Mouse (Mus musculus) heart, adult 9 months (tissue): ENCODE results near the gene Ror1.

Experiments
- DNase-seq, 2 experiments: peaks; one replicate each; pipeline ENCODE4 v3.0.0; 2022; ENCODE audit warnings: low spot score in 2 of 2

Ror1 gene

DNA sequence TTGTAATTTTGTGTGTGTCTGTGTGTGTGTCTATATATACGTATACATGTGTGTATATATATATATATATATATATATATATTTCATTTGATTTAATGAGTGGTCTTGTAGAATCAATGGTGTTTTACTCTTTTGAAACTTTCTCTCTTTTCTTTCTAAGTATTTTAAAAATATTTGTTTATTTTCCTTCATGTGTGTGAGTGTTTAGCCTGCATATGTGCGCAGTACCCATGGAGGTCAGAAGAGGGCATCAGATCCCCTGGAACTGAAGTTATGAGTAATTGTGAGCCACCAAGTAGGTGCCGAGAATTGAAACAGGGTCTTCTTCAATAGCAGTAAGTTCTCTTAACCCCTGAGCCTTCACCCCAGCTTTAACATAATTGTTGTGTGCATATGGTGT lies 20.8 kb downstream of the Ror1 start:
- no peak for DNase-seq

DNA sequence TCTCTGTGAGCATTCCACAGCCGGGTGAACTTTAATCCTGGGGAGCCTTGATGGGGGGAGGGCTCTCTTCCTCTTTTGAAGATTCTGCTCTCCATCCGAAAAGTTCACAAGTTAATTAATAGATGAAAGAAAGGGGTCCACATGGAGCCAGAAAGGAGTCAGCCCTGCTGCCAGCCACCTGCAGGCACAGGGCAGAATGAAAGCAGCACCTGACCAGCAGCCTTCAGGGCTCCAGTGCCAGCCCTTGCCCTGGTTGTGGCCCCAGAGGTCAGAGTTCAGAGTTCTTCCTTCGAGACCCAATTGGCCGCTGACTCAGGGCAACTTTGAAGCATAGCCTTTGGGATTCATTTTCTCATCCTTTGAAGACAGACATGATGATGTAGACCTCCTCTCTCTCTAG lies 23.1 kb downstream of the Ror1 start:
- no peak for DNase-seq

DNA sequence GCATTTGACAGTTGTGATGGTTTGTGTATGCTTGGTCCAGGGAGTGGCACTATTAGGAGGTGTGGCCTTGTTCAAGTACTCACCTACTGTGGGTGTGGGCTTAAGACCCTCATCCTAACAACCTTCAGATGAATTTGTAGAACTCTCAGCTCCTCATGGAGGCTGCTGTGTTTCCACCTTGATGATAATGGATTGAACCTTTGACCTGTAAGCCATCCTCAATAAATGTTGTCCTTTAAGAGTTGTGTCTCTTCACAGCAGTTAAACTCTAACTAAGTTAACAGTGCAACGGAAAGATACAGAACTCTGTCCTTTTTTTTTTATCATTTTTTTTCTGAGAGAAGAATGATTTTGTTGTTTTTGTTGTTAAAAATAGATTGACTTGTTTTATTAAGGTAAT lies 23.8 kb downstream of the Ror1 start:
- DNase-seq: no peak

DNA sequence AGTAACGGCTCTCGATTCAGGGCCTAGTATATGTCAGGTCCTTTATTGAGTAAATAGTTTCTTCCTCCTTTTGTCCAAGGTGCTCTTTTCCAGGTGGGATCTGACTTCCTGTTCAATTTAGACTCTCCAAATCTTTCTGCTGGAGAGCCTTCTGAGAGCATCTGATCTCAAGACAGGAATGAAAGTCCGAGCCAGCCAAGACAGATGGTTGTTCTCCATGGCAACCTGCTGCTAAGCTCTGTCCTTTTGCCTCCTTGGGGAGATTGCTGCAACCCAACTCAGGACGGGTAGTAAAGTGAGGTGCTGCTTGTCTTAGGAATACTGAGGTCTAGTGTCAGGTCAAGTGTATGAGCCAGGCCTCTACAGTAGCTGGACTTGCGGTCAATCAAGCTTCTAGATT lies 25.0 kb downstream of the Ror1 start:
- DNase-seq: no peak

DNA sequence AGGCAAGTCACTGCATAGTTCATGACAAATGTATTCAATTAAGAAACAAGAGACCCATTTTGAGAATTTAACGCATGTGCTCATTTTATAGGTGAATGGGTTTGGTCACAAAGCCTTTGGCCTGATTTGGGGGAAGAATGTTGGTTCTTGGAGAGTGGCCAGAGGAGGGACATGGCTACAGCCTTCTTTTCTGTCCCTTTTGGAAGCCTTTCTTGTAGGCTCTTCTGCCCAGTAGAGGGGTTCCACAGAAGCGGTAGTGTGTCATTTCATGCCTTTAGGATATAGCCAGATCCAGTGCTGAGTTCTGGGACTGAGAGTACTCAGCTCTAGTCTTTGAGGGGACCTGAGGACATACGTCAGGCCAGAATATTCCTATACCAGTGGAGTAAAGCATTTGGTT lies 26.8 kb downstream of the Ror1 start:
- no peak for DNase-seq

DNA sequence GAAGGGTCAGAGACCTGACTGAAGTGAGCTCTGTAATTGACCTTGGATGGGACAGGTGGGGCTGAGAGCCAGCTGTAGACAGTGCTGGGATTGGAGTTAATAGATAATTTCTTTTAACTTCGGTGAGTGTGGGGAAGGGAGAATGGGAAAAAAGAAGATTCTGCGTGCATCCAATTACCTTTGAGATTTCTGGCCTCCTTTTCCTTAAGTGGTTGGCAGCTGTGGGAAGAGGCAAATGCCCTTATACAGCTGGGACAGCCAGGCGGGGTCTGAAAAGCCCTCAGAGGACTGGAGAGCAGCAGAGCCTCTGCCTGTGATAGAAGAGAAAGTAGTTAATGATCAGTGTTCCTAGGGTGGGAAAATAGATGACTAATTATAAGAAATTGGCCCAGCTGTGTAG lies 27.9 kb downstream of the Ror1 start:
- DNase-seq: no peak

DNA sequence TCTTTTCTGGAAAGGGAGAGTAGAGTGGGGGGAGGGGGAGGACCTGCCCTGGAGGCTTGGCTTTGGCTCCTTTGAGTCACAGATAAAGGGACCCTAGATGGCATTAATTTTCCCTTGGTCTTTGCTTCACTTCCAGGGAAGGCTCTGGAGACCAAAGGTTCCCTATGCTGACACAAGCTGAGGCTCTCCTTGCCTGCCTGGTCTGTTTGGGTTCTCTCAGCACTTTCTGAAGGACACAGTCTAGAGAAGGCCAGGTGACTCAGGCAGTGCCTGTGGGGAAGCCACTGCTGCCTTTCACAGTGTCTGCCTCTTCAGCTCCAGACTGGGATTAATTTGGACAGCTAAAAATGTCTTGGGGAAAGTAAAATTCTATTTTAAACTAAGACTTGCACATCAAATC lies 28.5 kb downstream of the Ror1 start:
- DNase-seq: no peak

DNA sequence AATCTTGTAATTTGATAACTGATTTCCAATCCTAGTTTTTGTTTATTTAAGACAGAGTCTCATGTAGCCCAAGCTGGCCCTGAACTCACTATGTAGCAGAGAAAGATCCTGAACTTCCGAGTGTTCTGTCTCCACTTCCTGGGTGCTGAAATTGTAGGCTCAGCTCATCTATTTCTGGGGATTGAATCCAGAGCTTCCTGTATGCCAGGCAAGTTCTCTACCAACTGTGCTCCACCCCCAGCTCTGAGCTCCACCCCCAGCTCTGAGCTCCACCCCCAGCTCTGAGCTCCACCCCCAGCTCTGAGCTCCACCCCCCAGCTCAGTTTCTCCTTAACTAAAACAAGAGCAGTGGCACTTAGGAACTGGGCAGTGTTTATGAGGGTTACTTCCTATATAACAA lies 29.3 kb downstream of the Ror1 start:
- no peak for DNase-seq

DNA sequence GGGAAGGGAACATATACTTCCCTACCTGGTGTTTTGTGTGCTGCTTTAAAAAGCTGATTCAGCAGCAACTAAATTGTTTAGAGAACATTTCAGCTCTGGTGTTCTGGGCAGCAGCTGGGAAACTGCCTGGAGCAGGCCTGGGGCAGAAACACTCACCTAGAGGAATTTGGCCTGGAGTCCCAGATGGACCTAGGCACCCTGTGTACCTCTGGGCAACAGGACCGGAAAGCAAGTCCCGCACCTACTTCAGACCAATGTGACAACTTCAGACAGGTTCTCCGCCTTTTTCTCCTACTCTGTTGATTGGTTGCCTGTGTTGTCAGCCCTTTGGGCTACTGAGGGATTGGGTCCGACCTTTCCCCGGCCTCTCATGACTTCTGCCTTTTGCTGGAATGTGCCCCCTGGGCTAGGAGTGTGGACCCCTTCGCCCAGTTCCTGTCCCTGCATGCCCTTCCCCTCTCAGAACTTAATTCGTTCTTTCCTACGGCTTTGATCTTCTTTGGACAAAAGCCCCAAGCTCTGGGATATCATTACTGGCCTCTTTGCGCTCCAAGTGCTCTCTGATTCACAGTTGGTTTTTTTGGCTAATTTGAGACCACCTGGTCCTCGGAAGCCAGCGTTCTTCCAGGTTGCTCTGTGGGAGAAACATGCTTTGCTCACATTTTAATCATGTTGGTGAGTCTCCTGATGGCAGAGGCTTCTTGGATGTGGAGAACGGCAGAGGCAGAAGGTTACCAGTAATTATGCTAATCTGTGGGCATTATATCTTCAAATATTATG lies 31.1 kb downstream of the Ror1 start:
- DNase-seq: no peak

DNA sequence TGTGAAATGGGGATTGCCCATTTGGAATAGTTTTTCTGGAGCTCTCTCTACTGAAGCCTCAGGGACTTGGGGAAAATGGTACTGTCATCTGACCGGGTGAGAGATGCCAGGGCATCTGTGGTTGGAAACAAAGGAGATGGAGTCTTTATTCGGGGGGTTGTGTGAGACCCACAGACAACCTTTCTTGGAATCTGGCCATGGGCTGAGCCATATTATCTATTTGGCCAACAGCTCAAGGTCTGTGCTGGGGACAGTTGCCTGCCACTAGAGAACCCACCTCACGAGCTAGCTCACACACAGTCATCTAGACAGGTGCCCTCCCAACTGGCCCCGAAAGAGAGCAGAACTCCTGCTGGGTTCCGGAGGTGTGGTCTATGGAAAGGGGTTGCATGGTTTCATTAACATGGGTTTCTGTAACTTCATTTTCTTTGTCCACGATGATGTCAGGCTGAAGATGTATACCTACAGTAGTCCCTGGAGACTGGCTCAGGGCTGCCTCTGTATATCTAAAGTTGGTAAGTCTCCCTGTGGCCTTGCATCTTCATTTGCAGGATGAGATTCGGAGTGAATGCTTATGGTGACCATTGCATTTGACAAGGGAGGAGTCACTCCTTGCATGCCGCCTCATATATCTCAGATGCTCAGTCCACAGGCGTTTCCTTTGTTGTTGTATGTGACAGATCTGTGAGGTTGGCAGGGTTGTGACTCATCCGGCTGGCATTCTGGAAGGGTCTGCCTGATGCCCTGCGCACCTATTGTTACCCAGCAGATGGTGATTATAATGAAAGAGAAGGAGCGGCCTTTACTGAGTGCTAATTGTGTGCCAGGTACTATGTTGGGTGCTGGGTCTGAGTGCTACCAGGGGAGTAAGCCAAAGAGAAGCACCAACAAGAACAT lies 32.7 kb downstream of the Ror1 start:
- no peak for DNase-seq

DNA sequence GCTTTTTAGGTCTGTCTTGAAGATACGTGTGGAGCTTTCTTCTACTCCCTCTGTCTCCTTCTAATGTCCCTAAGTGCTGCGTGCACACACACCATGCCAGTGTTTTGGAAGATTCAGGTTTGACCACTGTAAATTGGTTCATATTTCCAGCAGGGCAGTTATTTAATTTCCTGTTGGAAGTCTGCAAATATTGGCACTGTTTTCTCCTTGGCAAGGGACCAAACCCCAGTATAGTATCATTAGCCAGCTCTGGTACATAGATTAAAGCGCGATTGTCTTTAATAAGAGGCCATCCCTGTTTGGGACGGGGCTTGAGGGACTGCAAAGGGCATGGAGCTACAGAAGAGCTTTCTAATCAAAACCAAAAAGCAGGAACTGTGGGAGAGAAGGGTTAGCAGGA lies 33.6 kb downstream of the Ror1 start:
- no peak for DNase-seq

DNA sequence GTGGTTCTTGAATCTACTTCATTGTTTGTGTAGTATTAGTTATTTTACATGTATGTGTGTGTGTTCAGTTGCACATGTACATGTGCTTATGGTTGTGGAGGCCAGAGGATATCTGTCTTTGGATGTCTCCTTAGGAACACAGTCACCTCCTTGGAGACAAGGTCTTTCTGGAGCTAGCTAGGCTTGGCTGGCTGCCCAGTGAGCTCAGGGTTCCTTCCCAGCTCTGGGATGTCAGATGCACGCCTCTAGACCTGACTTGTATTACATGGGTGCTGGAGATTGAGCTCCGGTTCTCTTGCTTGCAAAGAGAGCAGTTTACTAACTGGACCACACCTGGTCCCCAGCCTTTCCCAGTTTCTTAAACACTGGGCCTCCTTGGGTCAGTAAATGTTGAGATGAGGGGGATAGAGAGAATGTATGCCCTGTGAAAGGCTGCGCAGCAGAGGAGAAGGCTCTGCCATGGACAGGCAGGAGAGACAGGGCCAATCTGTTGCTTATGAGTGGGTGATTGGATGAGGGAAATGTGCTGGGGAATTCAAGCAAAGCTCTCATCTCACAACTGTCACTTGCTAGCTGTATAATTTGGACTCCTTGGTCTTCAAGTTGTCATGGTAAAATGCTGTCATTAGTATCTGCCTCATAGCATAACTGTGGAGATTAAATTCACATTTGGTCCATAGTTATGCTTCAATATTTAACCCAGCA lies 35.3 kb downstream of the Ror1 start:
- peak in 1 of 2 experiments; percentile 24 for DNase-seq

DNA sequence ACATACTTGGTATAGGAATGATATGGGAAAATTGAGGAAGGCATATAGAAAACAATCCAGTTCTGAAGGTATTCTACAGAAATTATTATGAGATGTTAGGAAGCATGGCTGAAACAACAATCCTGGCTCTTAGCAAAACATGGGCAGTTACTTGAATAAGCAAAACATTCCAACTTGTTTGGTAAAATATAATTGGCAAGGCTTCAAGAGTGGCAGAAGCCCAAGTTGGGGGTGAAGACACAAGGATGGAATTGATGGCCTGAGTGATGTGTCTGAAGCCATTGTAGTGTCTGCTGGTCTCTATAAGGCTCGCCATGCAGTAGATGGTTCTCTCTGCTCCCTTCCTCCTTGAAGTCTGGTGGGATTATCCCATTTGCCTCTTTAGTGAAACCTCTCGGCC lies 35.9 kb downstream of the Ror1 start:
- no peak for DNase-seq

DNA sequence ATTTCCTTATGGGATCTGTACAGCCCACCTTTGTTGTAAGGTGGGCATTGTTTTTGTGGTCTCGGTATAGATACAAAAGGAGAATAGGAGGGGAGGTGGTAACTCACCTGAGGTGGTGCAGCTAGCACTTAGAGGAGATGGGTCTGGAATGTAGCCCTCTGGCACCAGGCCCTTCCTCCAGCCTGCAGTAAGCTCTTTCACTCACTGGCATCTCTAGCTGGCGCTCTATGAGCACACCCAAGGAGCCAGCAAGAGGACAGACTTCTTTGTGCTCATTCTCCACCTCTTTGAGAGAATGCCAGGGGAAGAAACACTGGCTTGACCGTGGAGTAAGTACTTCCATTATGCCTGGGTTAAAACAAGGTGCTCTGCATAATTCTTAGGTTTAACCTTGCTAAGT lies 36.7 kb downstream of the Ror1 start:
- DNase-seq: no peak

DNA sequence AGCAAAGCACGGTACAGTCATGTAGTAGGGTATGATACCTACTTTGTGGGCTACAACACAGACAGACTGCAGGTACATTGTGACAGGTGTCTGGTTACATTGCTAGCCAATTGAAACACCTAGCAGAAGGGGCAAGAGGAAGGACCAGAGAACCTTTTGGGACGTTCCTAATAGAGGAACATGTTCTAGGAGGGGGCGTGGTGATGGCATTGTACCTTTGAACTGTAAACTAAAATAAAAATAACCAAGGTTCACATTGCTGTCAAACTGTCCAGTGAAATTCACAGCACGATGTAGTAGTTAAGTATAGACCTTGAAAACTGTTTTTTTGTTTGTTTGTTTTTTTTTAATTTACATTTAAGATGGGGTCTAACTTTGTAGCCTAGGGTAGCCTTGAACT lies 40.5 kb downstream of the Ror1 start:
- no peak for DNase-seq

DNA sequence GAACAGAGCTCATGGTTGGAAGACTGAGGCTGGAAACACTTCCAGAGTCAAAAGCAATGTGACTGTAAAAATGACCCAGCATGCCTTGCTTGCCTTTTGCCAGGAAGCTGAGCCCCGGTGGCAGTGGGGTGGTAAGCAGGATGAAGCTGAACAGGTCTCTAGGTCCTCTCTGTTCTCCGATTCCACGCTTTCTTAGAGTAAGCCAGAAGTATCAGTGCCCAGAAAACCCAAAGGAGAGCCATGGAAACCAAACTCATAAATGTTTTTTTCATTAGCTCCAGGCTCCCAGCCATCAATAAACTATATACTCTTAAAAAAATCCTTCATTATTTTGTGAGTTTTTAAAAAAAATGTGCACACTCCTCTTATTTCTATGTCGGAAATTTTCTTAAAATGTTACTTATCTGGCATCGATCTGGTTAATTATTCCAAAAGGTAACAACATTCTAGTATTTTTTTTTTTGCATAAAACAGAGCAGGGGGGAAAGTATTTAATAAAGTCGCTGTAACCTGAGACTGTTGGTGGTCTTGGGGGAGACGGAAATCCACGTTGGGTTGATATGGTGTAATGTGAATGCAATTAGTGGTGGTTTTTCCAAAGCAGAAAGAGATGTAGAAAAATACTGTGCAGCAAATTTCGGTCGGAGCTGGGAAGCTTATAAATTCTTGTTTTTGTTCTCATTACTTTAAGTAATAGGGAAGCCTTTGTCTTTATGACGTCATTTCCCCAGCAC lies 41.7 kb downstream of the Ror1 start:
- DNase-seq: no peak

DNA sequence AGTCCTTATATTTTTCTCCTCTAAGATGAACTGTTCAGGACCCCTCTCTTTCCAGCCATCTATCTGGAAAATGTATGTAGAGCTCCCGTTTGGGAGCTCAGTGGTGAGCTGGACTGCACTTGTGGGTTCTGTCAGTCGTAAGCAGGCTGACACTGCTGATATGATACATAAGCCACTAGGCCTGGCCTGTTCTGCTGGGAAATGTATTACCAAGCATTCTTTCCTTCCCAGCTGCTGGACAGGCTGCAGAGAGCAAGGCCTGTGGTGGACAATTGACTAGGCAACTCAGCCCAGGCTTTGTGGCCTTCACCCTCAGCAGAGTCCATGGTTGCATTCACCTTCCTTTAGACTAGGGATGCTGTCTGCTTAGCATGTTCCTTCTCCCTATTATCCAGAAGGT lies 46.0 kb downstream of the Ror1 start:
- DNase-seq: no peak

DNA sequence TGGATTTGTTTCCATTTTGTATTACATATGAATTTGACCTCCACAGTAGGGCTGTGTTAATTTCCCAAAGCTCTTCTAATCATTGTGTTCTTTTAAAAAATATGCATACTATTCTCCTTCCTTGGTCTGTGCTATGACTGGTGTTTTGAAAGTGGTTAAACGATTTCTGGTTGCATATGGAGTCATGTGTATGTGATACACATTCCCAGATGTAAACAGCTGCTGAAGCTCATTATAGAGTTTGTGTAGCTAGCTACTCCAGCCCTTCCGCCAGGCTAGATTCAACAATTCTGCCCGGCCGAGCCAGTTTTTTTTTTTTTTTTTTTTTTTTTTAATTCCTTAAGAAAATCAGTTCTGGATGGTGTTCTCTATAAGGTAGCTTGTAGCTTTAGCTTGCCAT lies 49.2 kb downstream of the Ror1 start:
- DNase-seq: no peak

DNA sequence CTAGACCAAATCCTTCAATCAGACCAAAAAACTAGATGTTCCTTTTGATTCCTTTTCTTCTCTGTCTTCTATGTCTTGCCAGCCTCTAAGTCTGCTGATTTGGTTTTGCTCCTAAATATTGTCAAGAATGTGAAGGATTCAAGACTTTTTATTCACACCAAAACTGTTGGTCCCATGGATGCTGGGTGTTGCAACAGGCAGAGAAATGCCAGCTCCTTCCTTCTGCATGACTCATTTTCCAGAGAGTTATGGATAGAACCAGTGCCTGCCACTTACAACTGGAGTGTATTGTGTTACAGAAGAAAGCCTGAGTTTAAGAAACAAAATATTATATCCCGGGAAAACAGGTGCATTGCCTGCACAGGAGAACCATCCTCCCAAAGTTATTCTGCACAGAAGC lies 55.2 kb downstream of the Ror1 start:
- DNase-seq: no peak

DNA sequence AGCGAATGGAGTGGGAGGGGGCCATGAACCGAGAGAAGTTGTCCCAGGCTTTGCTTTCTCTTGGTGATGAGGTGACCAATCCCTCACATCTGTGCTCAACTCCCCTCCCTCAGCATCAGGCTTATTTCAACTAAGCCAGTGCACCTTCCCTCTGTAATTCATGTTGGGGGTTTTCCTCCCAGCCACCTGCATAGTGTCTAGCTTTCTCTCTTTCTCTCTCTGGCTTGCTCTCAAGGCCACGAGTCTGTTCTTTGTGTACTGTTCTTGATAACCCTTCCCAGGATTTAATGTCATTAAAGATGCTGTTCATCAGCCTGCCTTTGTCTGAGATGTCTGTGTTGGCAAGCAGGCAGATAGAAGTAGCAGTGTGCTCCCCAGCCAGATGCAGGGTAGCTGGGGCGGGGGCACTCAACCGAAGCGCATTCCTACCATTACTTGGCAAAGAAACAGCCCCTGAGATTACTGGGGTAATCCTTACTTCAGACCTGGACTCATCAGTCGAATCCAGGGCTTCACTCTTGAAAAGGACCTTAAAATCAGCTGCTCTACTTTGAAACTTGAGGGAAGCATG lies 59.1 kb downstream of the Ror1 start:
- no peak for DNase-seq

DNA sequence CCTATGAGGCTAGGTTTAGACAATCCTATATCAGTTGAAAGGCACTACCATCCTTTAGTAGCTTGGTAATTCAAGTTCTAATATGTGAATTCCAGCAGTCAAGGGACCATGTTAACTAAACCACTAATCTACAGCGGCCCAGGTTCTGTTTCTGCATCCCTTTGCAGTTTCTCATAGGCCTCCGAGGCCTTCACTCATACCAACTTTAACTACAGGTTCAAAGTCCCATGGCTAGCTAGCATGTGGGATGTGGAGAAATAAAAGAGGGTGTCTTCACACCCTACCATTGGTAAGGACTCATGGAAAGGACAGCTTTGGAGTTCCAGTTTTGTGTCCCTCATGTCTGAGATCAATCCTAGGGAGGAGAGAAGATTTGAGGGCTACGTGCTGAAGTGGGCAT lies 60.1 kb downstream of the Ror1 start:
- DNase-seq: no peak

DNA sequence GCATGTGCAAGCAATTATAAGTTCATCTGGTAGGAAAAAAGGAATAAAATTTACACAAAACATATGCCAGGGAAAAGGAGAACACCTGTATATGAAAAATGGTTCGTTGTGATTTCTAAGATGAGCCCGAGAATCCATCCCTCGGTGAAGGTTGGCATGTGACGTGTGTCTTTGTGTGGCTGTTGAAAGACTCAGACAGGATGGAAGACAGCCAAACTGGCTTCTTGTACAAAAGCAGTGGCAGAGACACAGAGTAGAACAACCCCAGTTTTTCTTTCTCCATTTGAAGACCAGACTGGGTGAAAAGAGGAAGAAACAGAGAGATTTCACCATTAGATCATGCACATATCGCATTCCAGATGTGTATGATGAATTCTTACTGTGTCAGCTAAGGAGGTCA lies 62.8 kb downstream of the Ror1 start:
- no peak for DNase-seq
